Mouse (Mus musculus) left cerebral cortex, postnatal 14 days (tissue): ENCODE measurements at regions not wholly inside any gene's neighbourhood (a gene's known extent, or its start where the extent isn't known, plus 50 kb on each side); places are given as distances from the start of the nearest gene placed in this dataset.

Source experiments
- DNase-seq, 2 experiments: peaks; one replicate each; pipeline ENCODE4 v3.0.0; 2021 to 2022; ENCODE audit warnings: low spot score in 2 of 2, mixed read lengths in 1 of 2
- intact Hi-C: fragments of 180-260 bp; cut with DNase I; formaldehyde crosslinking; loops from one replicate; pipeline ENCODE4 v1.15.1; 2025

GRCm38 (mm10) chr10:8077904-8078811, 122.1 kb upstream of the Tab2 start:
- DNase-seq, result no peak
- intact Hi-C loops, result no loop called here

DNA sequence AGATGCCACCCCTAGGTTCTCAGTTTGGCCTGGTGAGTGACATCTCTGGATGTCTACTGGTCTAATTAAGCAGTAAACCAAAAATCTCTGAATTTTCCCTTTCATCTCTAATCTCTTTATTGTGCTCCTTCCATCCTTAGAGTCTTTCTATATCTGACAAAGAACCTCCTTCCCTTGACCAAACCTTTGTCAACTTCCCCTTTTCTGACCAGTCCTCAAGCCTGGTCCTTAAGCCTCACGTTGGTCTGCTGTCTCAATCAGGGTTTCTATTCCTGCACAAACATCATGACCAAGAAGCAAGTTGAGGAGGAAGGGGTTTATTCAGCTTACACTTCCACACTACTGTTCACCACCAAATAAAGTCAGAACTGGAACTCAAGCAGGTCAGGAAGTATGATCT, 116.4 kb upstream of the Tab2 start:
- intact Hi-C loops, result no loop called here

GRCm38 (mm10) chr10:8071858-8072257, 115.8 kb upstream of the Tab2 start:
- intact Hi-C loops, result no loop called here

More for the DNA sequence above, 116.4 kb upstream of the Tab2 start:
- DNase-seq, result no peak

DNA sequence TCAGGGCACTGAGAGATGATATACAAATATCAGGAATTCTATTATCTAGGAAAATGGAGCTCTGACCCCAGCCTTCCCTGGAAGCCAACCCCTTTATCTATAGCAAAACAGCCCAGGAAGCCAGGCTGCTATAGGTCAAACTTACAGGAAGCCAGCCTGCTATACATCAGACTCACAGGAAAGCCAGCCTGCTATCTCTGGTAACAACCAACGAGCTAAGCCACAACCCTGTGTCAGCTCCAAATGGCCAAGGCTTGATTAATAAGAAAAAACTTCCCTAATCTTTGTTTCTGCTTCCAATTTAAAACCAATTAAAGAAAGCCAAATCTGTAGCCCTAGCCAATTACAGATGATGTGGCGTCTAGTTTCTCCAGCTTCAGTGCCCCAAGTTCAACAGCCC, 114.4 kb upstream of the Tab2 start:
- DNase-seq, result no peak
- intact Hi-C loops, result no loop called here

More at GRCm38 (mm10) chr10:8071858-8072257, 115.8 kb upstream of the Tab2 start:
- no peak for DNase-seq

DNA sequence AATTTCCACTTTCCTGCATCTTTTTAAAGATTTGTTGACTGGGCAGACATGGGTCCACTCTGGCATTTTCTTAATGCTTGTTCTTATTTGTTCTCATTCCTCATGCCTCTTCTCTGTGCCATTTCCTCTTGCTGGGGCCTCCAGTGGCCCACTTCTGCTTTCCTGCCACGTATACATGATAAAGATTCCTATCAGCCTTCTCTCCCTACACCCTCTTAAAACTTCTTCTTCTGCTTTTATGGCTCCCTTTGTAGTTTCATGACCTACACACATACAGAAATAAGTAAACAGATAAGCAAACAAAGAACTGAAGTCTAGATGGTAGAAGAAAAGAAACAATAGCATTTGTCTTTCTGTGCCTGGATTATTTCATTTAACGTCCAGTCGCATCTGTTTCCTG, 110.9 kb upstream of the Tab2 start:
- intact Hi-C loops, result no loop called here
- DNase-seq, result no peak

- intact Hi-C loops, result no loop called here
- DNase-seq, result peak in 1 of 2 experiments; percentile 15
Measured at GRCm38 (mm10) chr10:8065746-8066145, 109.7 kb upstream of the Tab2 start.

GRCm38 (mm10) chr10:8064281-8064680, 108.3 kb upstream of the Tab2 start:
- DNase-seq, result no peak
- intact Hi-C loops, result no loop called here

GRCm38 (mm10) chr10:8063458-8064090, 107.5 kb upstream of the Tab2 start:
- no peak for DNase-seq

DNA sequence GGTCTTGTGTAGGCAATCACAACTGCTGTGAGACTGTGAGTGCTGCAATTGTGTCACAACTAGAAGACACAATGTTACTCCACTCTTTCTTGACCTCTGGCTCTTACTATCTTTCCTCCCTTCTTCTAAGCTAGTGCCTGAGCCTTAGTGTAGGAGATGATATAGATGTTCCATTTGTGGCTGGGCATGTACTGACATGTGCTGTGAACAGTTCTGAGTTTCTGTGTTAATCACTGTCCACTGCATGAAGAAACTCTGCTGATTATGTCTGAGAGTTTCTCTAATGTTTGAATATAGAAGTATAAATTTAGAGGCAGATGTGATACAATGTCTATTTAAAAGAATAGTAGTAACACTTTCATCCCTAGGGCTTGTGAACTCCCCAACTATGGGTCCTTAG, 105.0 kb upstream of the Tab2 start:
- no peak for DNase-seq
- intact Hi-C loops, result no loop called here

More at GRCm38 (mm10) chr10:8063458-8064090, 107.5 kb upstream of the Tab2 start:
- intact Hi-C loops, result no loop called here

DNA sequence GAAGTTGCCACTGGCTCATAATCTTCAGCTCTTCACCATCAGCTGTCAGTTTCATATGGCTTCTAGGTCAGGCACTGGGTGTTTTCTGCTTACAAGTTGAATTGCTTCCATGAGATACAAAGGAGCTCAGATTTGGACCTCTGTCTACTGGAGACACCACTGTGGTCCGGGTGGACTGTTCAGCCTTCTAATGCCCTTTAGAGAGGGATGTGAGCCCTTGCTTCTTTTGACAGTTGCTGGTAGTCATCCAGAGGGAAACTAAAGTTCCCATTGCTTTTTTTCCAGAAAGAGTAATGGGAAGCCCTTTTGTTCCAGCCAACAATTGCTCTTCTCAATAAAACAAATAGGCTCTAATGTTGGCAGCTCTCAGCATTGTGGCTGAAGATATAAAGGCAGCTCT, 103.7 kb upstream of the Tab2 start:
- DNase-seq, result no peak
- intact Hi-C loops, result no loop called here

DNA sequence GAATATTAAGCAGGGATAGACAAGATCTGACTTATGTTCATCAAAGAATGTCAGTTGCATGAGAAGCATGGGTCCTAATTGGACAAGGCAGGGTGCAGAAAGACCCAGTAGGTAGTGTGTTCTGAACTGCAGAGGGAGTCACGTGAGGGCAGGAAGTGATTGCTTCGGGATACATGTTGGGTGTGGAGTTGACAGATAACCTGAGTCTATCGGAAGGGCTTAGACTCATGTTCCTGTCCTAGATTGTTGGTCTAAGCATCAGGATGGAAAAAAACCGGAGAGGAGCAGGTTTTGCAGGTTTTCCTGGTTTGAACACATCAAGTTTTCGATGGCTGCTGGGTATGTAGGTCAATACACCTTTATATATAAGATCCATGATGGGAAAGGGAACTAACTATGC, 101.8 kb upstream of the Tab2 start:
- no peak for DNase-seq
- intact Hi-C loops, result no loop called here

GRCm38 (mm10) chr10:8055293-8055692, 99.3 kb upstream of the Tab2 start:
- DNase-seq, result no peak
- intact Hi-C loops, result no loop called here

GRCm38 (mm10) chr10:8043416-8044163, 87.6 kb upstream of the Tab2 start:
- intact Hi-C loops, result no loop called here
- no peak for DNase-seq

- intact Hi-C loops, result no loop called here
- DNase-seq, result no peak
Measured at GRCm38 (mm10) chr10:8042306-8042705, 86.3 kb upstream of the Tab2 start.

DNA sequence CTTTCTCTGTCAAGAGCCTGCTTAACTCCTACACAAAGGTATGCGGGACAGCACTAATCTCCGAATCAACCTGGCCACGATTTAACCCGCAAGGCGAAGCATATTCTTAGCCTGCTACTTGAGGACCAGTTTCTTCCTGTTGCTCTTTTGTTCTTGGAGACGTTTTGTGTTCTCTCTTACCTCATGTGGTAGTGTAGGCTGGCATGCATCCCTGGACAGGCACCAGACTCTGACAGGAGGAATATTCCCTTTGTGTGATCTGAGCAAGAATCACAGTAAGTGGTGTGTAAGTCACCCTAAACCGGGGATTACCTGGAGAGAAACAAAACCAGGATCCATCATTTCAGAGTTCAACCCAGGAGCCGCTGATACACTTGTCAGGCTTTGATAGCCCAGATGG, 85.8 kb upstream of the Tab2 start:
- intact Hi-C loops, result no loop called here
- no peak for DNase-seq

- intact Hi-C loops, result no loop called here
- DNase-seq, result no peak
Measured at GRCm38 (mm10) chr10:8037986-8038631, 82.1 kb upstream of the Tab2 start.

- no peak for DNase-seq
- intact Hi-C loops, result no loop called here
Measured at GRCm38 (mm10) chr10:8036293-8036692, 80.3 kb upstream of the Tab2 start.

- DNase-seq, result no peak
- intact Hi-C loops, result no loop called here
Measured at GRCm38 (mm10) chr10:8035310-8035709, 79.3 kb upstream of the Tab2 start.

- intact Hi-C loops, result no loop called here
- DNase-seq, result no peak
Measured at GRCm38 (mm10) chr10:8032203-8032602, 76.2 kb upstream of the Tab2 start.

DNA sequence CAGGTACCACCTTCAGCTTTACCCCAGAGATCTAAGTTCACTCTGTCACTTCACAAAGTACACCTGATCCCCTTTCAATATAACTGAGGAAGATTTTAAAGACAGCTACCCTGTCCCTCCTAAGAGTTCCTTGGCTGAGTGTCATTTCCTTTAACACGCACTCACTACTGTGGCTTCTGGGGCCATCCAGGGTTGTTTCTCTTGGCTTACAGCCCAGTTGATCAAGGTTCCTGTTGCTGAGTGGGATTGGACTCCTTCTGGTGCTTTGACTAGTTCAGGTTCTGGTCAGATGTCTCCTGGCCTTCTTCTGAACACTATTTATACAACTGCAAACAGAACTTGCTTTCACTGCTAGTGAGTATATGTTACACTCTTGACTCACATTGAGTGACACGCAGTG, 72.8 kb upstream of the Tab2 start:
- peak in 1 of 2 experiments; percentile 11 for DNase-seq
- intact Hi-C loops, result no loop called here
